Mouse (Mus musculus) T-helper 1 cell (primary cell): Measurements from ENCODE around the gene Raver1.

ENCODE experiments used
- in situ Hi-C: fragments of 300-600 bp; cut with MboI, MseI; formaldehyde crosslinking; loops from one replicate; pipeline ENCODE4 v1.15.1; 2025; ENCODE audit warnings: high pct_unique_total_duplicates

The Raver1 gene

GRCm38 (mm10) chr9:21091707-21092320, at the start of gene Raver1, which contains the start of gene Gm38431:
Gene Raver1 (minus strand): TSS chr9:21092008.
Gene Gm38431 (minus strand): TSS chr9:21091997.
- in situ Hi-C loops, result no loop called here

- in situ Hi-C loops, result no loop called here
Observed at GRCm38 (mm10) chr9:21138386-21138785, 46.6 kb upstream of the Raver1 start.

- in situ Hi-C loops, result no loop called here
Observed at GRCm38 (mm10) chr9:21137229-21137628, 45.4 kb upstream of the Raver1 start.

- in situ Hi-C loops, result no loop called here
Observed at GRCm38 (mm10) chr9:21136401-21136800, 44.6 kb upstream of the Raver1 start.

GRCm38 (mm10) chr9:21135941-21136381, 44.2 kb upstream of the Raver1 start:
- in situ Hi-C loops, result no loop called here

GRCm38 (mm10) chr9:21135329-21135890, 43.6 kb upstream of the Raver1 start:
- in situ Hi-C loops, result no loop called here

- in situ Hi-C loops, result no loop called here
Observed at GRCm38 (mm10) chr9:21134595-21135328, 43.0 kb upstream of the Raver1 start.

- in situ Hi-C loops, result no loop called here
Observed at GRCm38 (mm10) chr9:21133064-21133707, 41.4 kb upstream of the Raver1 start.

- in situ Hi-C loops, result no loop called here
Observed at GRCm38 (mm10) chr9:21132102-21132775, 40.4 kb upstream of the Raver1 start.

- in situ Hi-C loops, result no loop called here
Observed at GRCm38 (mm10) chr9:21131059-21131956, 39.5 kb upstream of the Raver1 start, which contains the start of gene Tyk2. Gene Tyk2 (minus strand): TSS chr9:21131243.

GRCm38 (mm10) chr9:21126259-21126627, 34.4 kb upstream of the Raver1 start:
- in situ Hi-C loops, result no loop called here

GRCm38 (mm10) chr9:21125502-21126258, 33.9 kb upstream of the Raver1 start:
- in situ Hi-C loops, result no loop called here

- in situ Hi-C loops, result no loop called here
Observed at GRCm38 (mm10) chr9:21124837-21125236, 33.0 kb upstream of the Raver1 start.

GRCm38 (mm10) chr9:21121483-21121882, 29.7 kb upstream of the Raver1 start:
- in situ Hi-C loops, result no loop called here

- in situ Hi-C loops, result no loop called here
Observed at GRCm38 (mm10) chr9:21117073-21117472, 25.3 kb upstream of the Raver1 start.

GRCm38 (mm10) chr9:21115105-21115504, 23.3 kb upstream of the Raver1 start:
- in situ Hi-C loops, result no loop called here

GRCm38 (mm10) chr9:21114190-21114589, 22.4 kb upstream of the Raver1 start:
- in situ Hi-C loops, result no loop called here

GRCm38 (mm10) chr9:21113751-21114150, 21.9 kb upstream of the Raver1 start:
- in situ Hi-C loops, result no loop called here

- in situ Hi-C loops, result no loop called here
Observed at GRCm38 (mm10) chr9:21107607-21108237, 15.9 kb upstream of the Raver1 start.
